Mouse (Mus musculus) MN1 (cell line): ENCODE data around the gene Cdc42ep3.

Source experiments
- DNase-seq: peaks from one replicate; pipeline ENCODE4 v3.0.0-alpha.2; 2016; ENCODE audit warnings: low spot score

Cdc42ep3 gene

GRCm38 (mm10) chr17:79343334-79343946, 11.5 kb downstream of the Cdc42ep3 start:
- no peak for DNase-seq

GRCm38 (mm10) chr17:79342639-79343333, 12.1 kb downstream of the Cdc42ep3 start:
- DNase-seq, result no peak

- DNase-seq, result no peak
Measured at GRCm38 (mm10) chr17:79341946-79342470, 12.9 kb downstream of the Cdc42ep3 start.

GRCm38 (mm10) chr17:79337494-79337893, 17.4 kb downstream of the Cdc42ep3 start:
- DNase-seq, result no peak

GRCm38 (mm10) chr17:79334701-79335100, 20.2 kb downstream of the Cdc42ep3 start:
- DNase-seq, result no peak

- DNase-seq, result no peak
Measured at GRCm38 (mm10) chr17:79333650-79334049, 21.2 kb downstream of the Cdc42ep3 start.

GRCm38 (mm10) chr17:79332864-79333263, 22.0 kb downstream of the Cdc42ep3 start:
- no peak for DNase-seq

GRCm38 (mm10) chr17:79330397-79330796, 24.5 kb downstream of the Cdc42ep3 start:
- DNase-seq, result no peak

GRCm38 (mm10) chr17:79326868-79327376, 28.0 kb downstream of the Cdc42ep3 start:
- no peak for DNase-seq

GRCm38 (mm10) chr17:79317085-79317751, 37.7 kb downstream of the Cdc42ep3 start:
- no peak for DNase-seq

GRCm38 (mm10) chr17:79315415-79316094, 39.3 kb downstream of the Cdc42ep3 start:
- no peak for DNase-seq

- no peak for DNase-seq
Measured at GRCm38 (mm10) chr17:79310465-79310864, 44.4 kb downstream of the Cdc42ep3 start.

- no peak for DNase-seq
Measured at GRCm38 (mm10) chr17:79309506-79309905, 45.4 kb downstream of the Cdc42ep3 start.

- no peak for DNase-seq
Measured at GRCm38 (mm10) chr17:79305644-79306043, 49.2 kb downstream of the Cdc42ep3 start.

- no peak for DNase-seq
Measured at GRCm38 (mm10) chr17:79303744-79304497, 51.0 kb downstream of the Cdc42ep3 start.

GRCm38 (mm10) chr17:79303238-79303637, 51.7 kb downstream of the Cdc42ep3 start:
- no peak for DNase-seq

- DNase-seq, result no peak
Measured at GRCm38 (mm10) chr17:79299925-79300324, 55.0 kb downstream of the Cdc42ep3 start.

GRCm38 (mm10) chr17:79298968-79299367, 55.9 kb downstream of the Cdc42ep3 start:
- DNase-seq, result no peak

- DNase-seq, result no peak
Measured at GRCm38 (mm10) chr17:79295926-79296325, 59.0 kb downstream of the Cdc42ep3 start.

GRCm38 (mm10) chr17:79291672-79292071, 63.2 kb downstream of the Cdc42ep3 start:
- DNase-seq, result no peak

- no peak for DNase-seq
Measured at GRCm38 (mm10) chr17:79290697-79291096, 64.2 kb downstream of the Cdc42ep3 start.
